Mouse (Mus musculus): ENCODE measurements around the gene Plk5. TPM values are rescaled to one million over a fixed set of nuclear protein-coding genes. Genes with fewer than 3 reads are reported as not detected.

Plk5 gene
- polyA plus RNA-seq, 1 experiment from 2014 or later = 0.63 TPM

- H3K27me3 ChIP-seq (replicated peaks) = no peaks in the 10 kb centered on the region
- H3K4me2 ChIP-seq (replicated peaks) = no peak overlapping the region
- ATAC-seq = no peak
- H3K9ac ChIP-seq = no peak overlapping the region
- 81% methylated on average over 44 of the region's 44 CpGs for WGBS
- H3K36me3 ChIP-seq = peaks cover 79% of the 10 kb centered on the region
- peaks cover under 1% of the 10 kb centered on the region; the same call in 1 of the 2 replicates for H3K4me1 ChIP-seq (replicated peaks)
- H3K4me3 ChIP-seq (replicated peaks) = no peak overlapping the region
- no peak overlapping the region for H3K27ac ChIP-seq
- no peaks in the 10 kb centered on the region for H3K9me3 ChIP-seq
Measured at GRCm38 (mm10) chr10:80412656-80413541, 56.6 kb downstream of the Plk5 start.

Other genes with a start within 250 kb of the Plk5 start
- gene Stk11, start 240.7 kb upstream of the Plk5 start, polyA plus RNA-seq (2015; fragmentation: Nextera tagmentation; extraction: Ambion mirVana) = 14.4 and 21.2 TPM in 2 replicates
- 701 and 737 TPM in 2 replicates for gene Atp5d, start 217.8 kb upstream of the Plk5 start, polyA plus RNA-seq (2015; fragmentation: Nextera tagmentation; extraction: Ambion mirVana)
- gene Cbarp, start 215.6 kb upstream of the Plk5 start, polyA plus RNA-seq (2015; fragmentation: Nextera tagmentation; extraction: Ambion mirVana) = 4.8 and 5.1 TPM in 2 replicates
- gene Midn, start 208.2 kb upstream of the Plk5 start, polyA plus RNA-seq (2015; fragmentation: Nextera tagmentation; extraction: Ambion mirVana) = 14.1 and 16.1 TPM in 2 replicates
- gene Cirbp, start 190.5 kb upstream of the Plk5 start, polyA plus RNA-seq (2015; fragmentation: Nextera tagmentation; extraction: Ambion mirVana) = 69.4 and 83.9 TPM in 2 replicates
- 22.9 and 25.1 TPM in 2 replicates for gene 1600002K03Rik, start 183.5 kb upstream of the Plk5 start, polyA plus RNA-seq (2015; fragmentation: Nextera tagmentation; extraction: Ambion mirVana)
- gene Efna2, start 177.0 kb upstream of the Plk5 start, polyA plus RNA-seq (2015; fragmentation: Nextera tagmentation; extraction: Ambion mirVana) = 13.6 and 15.0 TPM in 2 replicates
- 53.0 and 55.2 TPM in 2 replicates for gene Mum1, start 130.0 kb upstream of the Plk5 start, polyA plus RNA-seq (2015; fragmentation: Nextera tagmentation; extraction: Ambion mirVana)
- 467 and 534 TPM in 2 replicates for gene Ndufs7, start 107.3 kb upstream of the Plk5 start, polyA plus RNA-seq (2015; fragmentation: Nextera tagmentation; extraction: Ambion mirVana)
- 71.0 and 112 TPM in 2 replicates for gene Gamt, start 95.4 kb upstream of the Plk5 start, polyA plus RNA-seq (2015; fragmentation: Nextera tagmentation; extraction: Ambion mirVana)
- gene Dazap1, start 95.0 kb upstream of the Plk5 start, polyA plus RNA-seq (2015; fragmentation: Nextera tagmentation; extraction: Ambion mirVana) = 53.1 and 57.0 TPM in 2 replicates
- 974 and 1,020 TPM in 2 replicates for gene Rps15, start 64.0 kb upstream of the Plk5 start, polyA plus RNA-seq (2015; fragmentation: Nextera tagmentation; extraction: Ambion mirVana)
- gene Apc2, start 60.5 kb upstream of the Plk5 start, polyA plus RNA-seq (2015; fragmentation: Nextera tagmentation; extraction: Ambion mirVana) = 4.9 and 6.5 TPM in 2 replicates
- 51.4 and 51.5 TPM in 2 replicates for gene 2310011J03Rik, start 35.9 kb upstream of the Plk5 start, polyA plus RNA-seq (2015; fragmentation: Nextera tagmentation; extraction: Ambion mirVana)
- 8.1 and 8.8 TPM in 2 replicates for gene Pcsk4, start 27.0 kb upstream of the Plk5 start, polyA plus RNA-seq (2015; fragmentation: Nextera tagmentation; extraction: Ambion mirVana)
- 132 and 159 TPM in 2 replicates for gene Reep6, start 26.5 kb upstream of the Plk5 start, polyA plus RNA-seq (2015; fragmentation: Nextera tagmentation; extraction: Ambion mirVana)
- gene Adamtsl5, start 8.0 kb upstream of the Plk5 start, polyA plus RNA-seq (2015; fragmentation: Nextera tagmentation; extraction: Ambion mirVana) = 19.3 and 20.4 TPM in 2 replicates
- gene Mex3d, start 31.2 kb downstream of the Plk5 start, polyA plus RNA-seq (2015; fragmentation: Nextera tagmentation; extraction: Ambion mirVana) = 5.5 and 6.9 TPM in 2 replicates
- gene Mbd3, start 43.1 kb downstream of the Plk5 start, polyA plus RNA-seq (2015; fragmentation: Nextera tagmentation; extraction: Ambion mirVana) = 180 and 201 TPM in 2 replicates
- gene Uqcr11, start 50.4 kb downstream of the Plk5 start, polyA plus RNA-seq (2015; fragmentation: Nextera tagmentation; extraction: Ambion mirVana) = 890 and 1,161 TPM in 2 replicates
- 91.7 and 94.2 TPM in 2 replicates for gene Tcf3, start 77.2 kb downstream of the Plk5 start, polyA plus RNA-seq (2015; fragmentation: Nextera tagmentation; extraction: Ambion mirVana)
- gene Onecut3, start 138.4 kb downstream of the Plk5 start, polyA plus RNA-seq (2015; fragmentation: Nextera tagmentation; extraction: Ambion mirVana) = 0.06 and 0.10 TPM in 2 replicates
- 0.09 and 0.19 TPM in 2 replicates for gene Atp8b3, start 182.7 kb downstream of the Plk5 start, polyA plus RNA-seq (2015; fragmentation: Nextera tagmentation; extraction: Ambion mirVana)
- gene Rexo1, start 205.1 kb downstream of the Plk5 start, polyA plus RNA-seq (2015; fragmentation: Nextera tagmentation; extraction: Ambion mirVana) = 23.6 and 25.0 TPM in 2 replicates
- 8.3 TPM in 2 replicates for gene Klf16, start 220.9 kb downstream of the Plk5 start, polyA plus RNA-seq (2015; fragmentation: Nextera tagmentation; extraction: Ambion mirVana)
- 95.7 and 101 TPM in 2 replicates for gene Abhd17a, start 233.9 kb downstream of the Plk5 start, polyA plus RNA-seq (2015; fragmentation: Nextera tagmentation; extraction: Ambion mirVana)
- gene Scamp4, start 246.4 kb downstream of the Plk5 start, polyA plus RNA-seq (2015; fragmentation: Nextera tagmentation; extraction: Ambion mirVana) = 105 and 114 TPM in 2 replicates
- 6.4 and 6.6 TPM in 2 replicates for gene Adat3, start 246.4 kb downstream of the Plk5 start, polyA plus RNA-seq (2015; fragmentation: Nextera tagmentation; extraction: Ambion mirVana)
- gene Gm49322, start 249.6 kb downstream of the Plk5 start, polyA plus RNA-seq (2015; fragmentation: Nextera tagmentation; extraction: Ambion mirVana) = 3.9 and 4.1 TPM in 2 replicates

Data from intestine, embryonic 15.5 days (tissue).